Mouse (Mus musculus): Measurements from ENCODE around the gene Tmem45a2. TPM values are rescaled to one million over a fixed set of nuclear protein-coding genes. Genes with fewer than 3 reads are reported as not detected.
"Not testable (repeated sequence)": the region's sequence is repeated elsewhere in the genome, so short reads cannot be mapped to it uniquely, and the experiment has no call there.

Gene Tmem45a2
- polyA plus RNA-seq, 1 experiment: not detected

DNA sequence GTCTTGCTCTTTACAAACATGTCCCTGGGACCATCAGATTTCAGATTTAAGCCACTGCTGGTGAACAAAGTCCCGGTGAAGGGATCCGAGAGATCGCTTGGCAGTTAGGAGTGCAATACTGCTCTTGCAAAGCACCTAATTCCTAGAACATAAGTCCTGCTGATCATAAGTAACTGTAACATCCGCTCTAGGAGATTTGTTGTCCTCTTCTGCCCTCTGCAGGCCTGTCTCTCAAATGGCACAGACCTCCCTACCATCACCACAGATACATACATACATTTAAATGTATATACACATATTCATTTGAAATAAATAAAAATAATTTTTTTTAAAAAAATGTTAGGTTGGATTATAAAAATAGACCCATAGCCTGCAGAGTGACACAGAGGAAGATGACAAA is 21.3 kb upstream of the Tmem45a2 start:
- H3K4me1 ChIP-seq (ENCODE audit: control insufficient read depth): no peaks in the 10 kb centered on the region
- no peaks in the 10 kb centered on the region for H3K9me3 ChIP-seq (ENCODE audit: control insufficient read depth, low read length)
- no peaks in the 10 kb centered on the region for H3K27me3 ChIP-seq (ENCODE audit: control insufficient read depth)
- no peak overlapping the region for H3K4me3 ChIP-seq (replicated peaks)
- H3K36me3 ChIP-seq (ENCODE audit: control insufficient read depth): no peaks in the 10 kb centered on the region
- TF ChIP-seq TAL1 (IDR thresholded peaks at IDR 0.05; ENCODE audit: low read length) (no peak), GATA1 (IDR thresholded peaks at IDR 0.05; ENCODE audit: low read length) (no peak)

DNA sequence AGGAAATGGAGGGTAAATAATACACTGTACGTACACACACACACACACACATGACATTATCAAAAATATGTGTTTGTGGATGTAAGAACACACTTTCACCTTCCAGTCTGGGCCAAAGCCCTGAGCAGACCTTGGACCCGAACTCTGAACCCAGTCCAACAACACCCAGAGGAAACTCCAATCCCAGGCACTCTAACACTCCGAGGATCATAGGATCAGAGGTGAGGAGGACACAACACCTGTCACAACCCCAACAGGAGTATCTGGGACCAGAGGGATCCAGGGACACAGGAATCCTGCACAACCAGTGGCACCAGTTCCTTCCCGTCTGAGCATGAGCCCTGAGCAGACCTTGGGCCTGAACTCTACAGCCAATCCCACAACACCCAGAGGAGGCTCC is 8.4 kb upstream of the Tmem45a2 start:
- Histone ChIP-seq H3K9me3 (ENCODE audit: control insufficient read depth, low read length) (peaks cover 2% of the 10 kb centered on the region; the same call in 1 of the 2 replicates), H3K27me3 (ENCODE audit: control insufficient read depth) (no peaks in the 10 kb centered on the region), H3K4me1 (ENCODE audit: control insufficient read depth) (no peaks in the 10 kb centered on the region), H3K36me3 (ENCODE audit: control insufficient read depth) (no peaks in the 10 kb centered on the region), H3K4me3 (replicated peaks) (no peak overlapping the region)
- TF ChIP-seq GATA1 (IDR thresholded peaks at IDR 0.05; ENCODE audit: low read length) (no peak), TAL1 (IDR thresholded peaks at IDR 0.05; ENCODE audit: low read length) (no peak)

DNA sequence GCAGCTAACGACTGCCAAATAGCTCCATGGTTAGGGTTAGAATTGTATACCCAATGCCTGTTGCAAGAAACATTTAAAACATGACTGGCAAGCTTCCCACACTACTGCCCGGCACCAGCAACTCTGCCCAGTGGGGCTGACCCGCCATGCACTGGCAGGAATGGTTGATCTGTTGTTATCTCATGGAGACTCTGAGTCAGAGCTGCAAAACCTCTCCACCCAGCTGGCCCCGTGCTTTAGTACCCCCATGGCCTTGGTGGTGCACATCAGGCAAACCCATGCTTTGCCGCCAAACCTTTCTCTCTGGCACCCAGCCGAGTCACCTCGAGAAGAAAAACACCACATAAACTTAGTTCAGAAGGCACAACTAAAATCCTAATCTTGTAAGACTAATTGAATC is 4.8 kb upstream of the Tmem45a2 start:
- Histone ChIP-seq H3K4me1 (ENCODE audit: control insufficient read depth) (no peaks in the 10 kb centered on the region), H3K27me3 (ENCODE audit: control insufficient read depth) (no peaks in the 10 kb centered on the region), H3K36me3 (ENCODE audit: control insufficient read depth) (no peaks in the 10 kb centered on the region), H3K9me3 (ENCODE audit: control insufficient read depth, low read length) (no peaks in the 10 kb centered on the region), H3K4me3 (replicated peaks) (no peak overlapping the region)
- TF ChIP-seq GATA1 (IDR thresholded peaks at IDR 0.05; ENCODE audit: low read length): no peak
- TF ChIP-seq TAL1 (IDR thresholded peaks at IDR 0.05; ENCODE audit: low read length): no peak

DNA sequence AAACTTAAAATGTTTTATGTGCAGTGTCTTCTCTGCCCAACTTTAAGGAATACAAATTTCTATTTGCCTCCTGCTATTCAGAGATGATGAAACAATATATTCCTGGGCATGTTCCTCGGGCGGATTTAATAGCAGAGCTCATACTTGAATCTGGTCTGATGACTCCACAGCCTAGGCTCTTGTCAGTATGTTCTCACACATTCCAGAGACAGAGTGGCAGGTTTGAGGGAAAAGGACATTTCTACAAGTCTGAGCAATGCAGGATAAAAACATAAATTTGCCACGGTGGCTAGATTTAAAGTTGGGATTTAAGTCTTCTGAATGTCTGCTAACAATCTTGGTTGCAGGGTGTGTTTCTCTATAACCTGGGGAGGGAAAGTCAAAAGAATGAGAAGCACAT is 9.1 kb downstream of the Tmem45a2 start:
- Histone ChIP-seq H3K4me1 (ENCODE audit: control insufficient read depth) (no peaks in the 10 kb centered on the region), H3K27me3 (ENCODE audit: control insufficient read depth) (no peaks in the 10 kb centered on the region), H3K4me3 (replicated peaks) (no peak overlapping the region), H3K9me3 (ENCODE audit: control insufficient read depth, low read length) (no peaks in the 10 kb centered on the region), H3K36me3 (ENCODE audit: control insufficient read depth) (no peaks in the 10 kb centered on the region)
- TF ChIP-seq TAL1 (IDR thresholded peaks at IDR 0.05; ENCODE audit: low read length) (no peak), GATA1 (IDR thresholded peaks at IDR 0.05; ENCODE audit: low read length) (no peak)

DNA sequence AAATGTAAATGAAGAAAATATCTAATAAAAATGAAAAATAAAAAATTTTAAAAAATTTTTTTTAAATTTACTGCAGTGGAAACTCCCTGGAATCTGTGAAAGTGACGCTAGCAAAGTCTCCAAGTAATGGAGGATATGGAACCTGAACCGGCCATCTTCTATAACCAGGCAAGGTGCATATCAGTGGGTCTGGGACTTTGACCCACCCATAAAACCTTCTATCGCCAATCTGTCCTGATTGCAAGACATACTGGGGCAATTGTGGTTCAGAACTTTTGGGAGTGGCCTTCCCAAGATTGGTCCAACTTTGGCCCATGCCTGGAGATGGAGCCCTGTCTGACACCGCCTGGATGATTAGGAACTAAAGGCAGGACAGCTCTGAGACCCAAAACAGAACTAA is 14.2 kb downstream of the Tmem45a2 start:
- Histone ChIP-seq H3K9me3 (ENCODE audit: control insufficient read depth, low read length) (no peaks in the 10 kb centered on the region), H3K36me3 (ENCODE audit: control insufficient read depth) (no peaks in the 10 kb centered on the region), H3K4me3 (replicated peaks) (no peak overlapping the region), H3K4me1 (ENCODE audit: control insufficient read depth) (no peaks in the 10 kb centered on the region), H3K27me3 (ENCODE audit: control insufficient read depth) (no peaks in the 10 kb centered on the region)
- TF ChIP-seq TAL1 (IDR thresholded peaks at IDR 0.05; ENCODE audit: low read length): no peak
- TF ChIP-seq GATA1 (IDR thresholded peaks at IDR 0.05; ENCODE audit: low read length): no peak

DNA sequence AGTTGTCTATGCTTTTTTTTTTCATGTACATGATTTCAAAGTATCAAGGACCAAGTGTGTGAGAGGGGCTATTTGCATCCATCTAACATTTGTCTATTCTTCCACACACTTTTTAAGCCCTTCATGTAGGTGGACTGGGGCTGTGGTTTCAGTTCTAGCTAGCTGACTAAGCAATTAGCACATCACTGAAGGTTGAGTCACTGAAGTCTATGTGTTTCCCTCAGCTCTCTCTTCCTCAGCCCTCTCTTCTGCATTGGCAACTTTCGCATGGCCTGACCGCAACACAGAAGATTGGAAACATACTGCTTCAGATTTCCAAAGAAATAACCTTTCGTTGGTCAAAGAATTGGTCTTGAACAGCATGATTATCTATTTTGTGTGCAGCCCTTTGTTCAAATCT is 21.2 kb downstream of the Tmem45a2 start:
- no peak overlapping the region for H3K4me3 ChIP-seq (replicated peaks)
- H3K9me3 ChIP-seq (ENCODE audit: control insufficient read depth, low read length): no peaks in the 10 kb centered on the region
- H3K36me3 ChIP-seq (ENCODE audit: control insufficient read depth): no peaks in the 10 kb centered on the region
- H3K4me1 ChIP-seq (ENCODE audit: control insufficient read depth): no peaks in the 10 kb centered on the region
- H3K27me3 ChIP-seq (ENCODE audit: control insufficient read depth): no peaks in the 10 kb centered on the region
- no peak for TF ChIP-seq GATA1 (IDR thresholded peaks at IDR 0.05; ENCODE audit: low read length)
- no peak for TF ChIP-seq TAL1 (IDR thresholded peaks at IDR 0.05; ENCODE audit: low read length)

- no peak for TF ChIP-seq TAL1 (IDR thresholded peaks at IDR 0.05; ENCODE audit: low read length)
- no peak for TF ChIP-seq GATA1 (IDR thresholded peaks at IDR 0.05; ENCODE audit: low read length)
- Histone ChIP-seq H3K36me3 (ENCODE audit: control insufficient read depth) (no peaks in the 10 kb centered on the region), H3K9me3 (ENCODE audit: control insufficient read depth, low read length) (no peaks in the 10 kb centered on the region), H3K4me3 (replicated peaks) (no peak overlapping the region), H3K4me1 (ENCODE audit: control insufficient read depth) (no peaks in the 10 kb centered on the region), H3K27me3 (ENCODE audit: control insufficient read depth) (no peaks in the 10 kb centered on the region)
Observed at GRCm38 (mm10) chr16:57038600-57038999, 32.6 kb downstream of the Tmem45a2 start.

DNA sequence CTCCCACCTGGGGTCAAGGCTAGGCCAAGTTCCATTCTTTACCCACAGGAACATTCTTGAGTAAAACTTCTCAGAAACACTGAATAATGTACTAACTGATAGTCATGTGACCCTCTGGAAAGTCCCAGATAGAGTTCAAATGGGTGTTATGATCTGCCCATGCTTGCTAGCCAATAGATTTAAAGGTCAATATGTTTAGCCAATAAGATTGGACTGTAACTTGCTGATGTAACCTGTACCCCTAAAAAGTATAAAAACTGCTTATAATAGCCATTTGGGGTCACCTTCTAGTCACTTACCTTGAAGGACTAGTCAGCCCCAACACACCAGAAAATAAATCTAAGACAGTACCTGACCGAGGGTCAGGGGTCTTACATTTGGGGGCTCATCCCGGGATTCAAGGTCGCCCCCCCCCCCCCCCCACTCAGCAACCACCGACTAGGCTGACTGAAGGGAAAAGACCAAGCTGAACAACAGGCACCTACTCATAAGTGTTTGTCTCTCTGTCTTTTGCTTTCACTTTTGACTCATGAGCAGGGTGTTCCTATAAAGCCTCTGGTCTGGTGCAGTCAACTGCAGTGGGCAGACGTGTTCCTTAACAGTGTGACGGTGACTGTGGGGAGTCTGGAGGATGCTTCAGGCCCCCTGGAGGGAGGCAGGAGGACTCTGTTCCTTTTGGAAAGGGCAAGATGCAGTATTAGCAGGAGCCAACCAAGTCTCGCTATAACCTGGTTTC is 40.9 kb downstream of the Tmem45a2 start:
- Histone ChIP-seq H3K27me3 (ENCODE audit: control insufficient read depth) (no peaks in the 10 kb centered on the region), H3K36me3 (ENCODE audit: control insufficient read depth) (no peaks in the 10 kb centered on the region), H3K4me3 (replicated peaks) (no peak overlapping the region), H3K9me3 (ENCODE audit: control insufficient read depth, low read length) (peaks cover 6% of the 10 kb centered on the region), H3K4me1 (ENCODE audit: control insufficient read depth) (no peaks in the 10 kb centered on the region)
- TF ChIP-seq GATA1 (IDR thresholded peaks at IDR 0.05; ENCODE audit: low read length) (no peak), TAL1 (IDR thresholded peaks at IDR 0.05; ENCODE audit: low read length) (no peak)

- H3K27me3 ChIP-seq (ENCODE audit: control insufficient read depth); H3K4me3 ChIP-seq (replicated peaks); H3K9me3 ChIP-seq (ENCODE audit: control insufficient read depth, low read length); H3K4me1 ChIP-seq (ENCODE audit: control insufficient read depth); H3K36me3 ChIP-seq (ENCODE audit: control insufficient read depth): not testable (repeated sequence)
Observed at GRCm38 (mm10) chr16:56998283-56998682, 72.9 kb downstream of the Tmem45a2 start.

Other genes starting within 250 kb of the Tmem45a2 start
- not detected in 2 replicates for gene Tmem45a, start 185.2 kb downstream of the Tmem45a2 start, polyA plus RNA-seq (2012)
- 0.09 TPM in 1 of 2 replicates, not detected in the other for gene Lnp1, start 143.3 kb downstream of the Tmem45a2 start, polyA plus RNA-seq (2012)
- gene Tomm70a, start 50.3 kb upstream of the Tmem45a2 start, polyA plus RNA-seq (2012): 0.73 and 0.90 TPM in 2 replicates
- 0.10 and 0.23 TPM in 2 replicates for gene Nit2, start 96.0 kb upstream of the Tmem45a2 start, polyA plus RNA-seq (2012)
- gene Tbc1d23, start 160.1 kb upstream of the Tmem45a2 start, polyA plus RNA-seq (2012): 0.06 and 0.07 TPM in 2 replicates
- not detected in 2 replicates for gene Tmem30c, start 221.5 kb upstream of the Tmem45a2 start, polyA plus RNA-seq (2012)